Mouse (Mus musculus) hindbrain, postnatal 0 days (tissue): Measurements from ENCODE around the gene Gm49027. TPM values are rescaled to one million over a fixed set of nuclear protein-coding genes. Genes with fewer than 3 reads are reported as not detected.

Experiments used
- ATAC-seq: fragments of 200-750 bp; cut with Nextera tagmentation; 2 replicates; pipeline ENCODE4 v1.8.0; 2017; ENCODE audit warnings: mild to moderate bottlenecking, moderate TSS enrichment, moderate library complexity
- DNase-seq: peaks from one replicate; pipeline ENCODE4 v3.0.0-alpha.2; 2015; ENCODE audit warnings: low spot score
- H3K27ac ChIP-seq: fragments of 300-500 bp; sonication (generic); 2 replicates; pipeline ENCODE4 v1.5.1; 2014; ENCODE audit warnings: mild to moderate bottlenecking
- H3K27me3 ChIP-seq: fragments of 300-500 bp; sonication (generic); 2 replicates; pipeline ENCODE4 v1.6.1; 2014; ENCODE audit warnings: low read length, mixed read lengths; ENCODE audit not compliant: insufficient read depth
- H3K36me3 ChIP-seq: fragments of 300-500 bp; sonication (generic); 2 replicates; pipeline ENCODE4 v1.6.1; 2014; ENCODE audit warnings: low read length, mixed read lengths; ENCODE audit not compliant: insufficient read depth
- H3K4me1 ChIP-seq: fragments of 300-500 bp; sonication (generic); 2 replicates; pipeline ENCODE4 v1.6.1; 2014; ENCODE audit warnings: antibody characterized with exemption, low read length, mixed read lengths; ENCODE audit not compliant: insufficient read depth
- H3K4me2 ChIP-seq: fragments of 300-500 bp; sonication (generic); 2 replicates; pipeline ENCODE4 v1.6.1; 2014; ENCODE audit warnings: low read depth, mild to moderate bottlenecking, low read length, moderate library complexity, mixed read lengths
- H3K4me3 ChIP-seq: fragments of 300-500 bp; sonication (generic); 2 replicates; pipeline ENCODE4 v1.5.1; 2014; ENCODE audit warnings: low read length
- H3K9ac ChIP-seq: fragments of 300-500 bp; sonication (generic); replicated peaks from 2 replicates; pipeline ENCODE4 v1.6.1; 2014; ENCODE audit warnings: mild to moderate bottlenecking, low read length, moderate library complexity, mixed read lengths
- H3K9me3 ChIP-seq: fragments of 300-500 bp; sonication (generic); 2 replicates; pipeline ENCODE4 v1.6.1; 2016; ENCODE audit warnings: low read length, mixed read lengths
- CTCF ChIP-seq: IDR thresholded peaks from 2 replicates; pipeline ENCODE4 v1.5.1; 2016; ENCODE audit warnings: antibody characterized with exemption, control low read depth, low read depth
- WGBS: fragments of 180-500 bp; shearing (Covaris S2); extraction: QIAGEN DNeasy Blood & Tissue Kit; methylation state at CpG from one replicate; pipeline ENCODE4 v1.1.7; 2014; 5-methylcytosine and 5-hydroxymethylcytosine counted together
- polyA plus RNA-seq: library from polyadenylated mRNA; unstranded; fragments of >200 nt; fragmentation: Nextera tagmentation; extraction: Ambion mirVana; gene quantifications from 2 replicates; pipeline ENCODE4 v1.2.1, GENCODE M21; 2015
- total RNA-seq: library from RNA; depleted of rRNA; stranded (reverse); fragments of >200 nt; gene quantifications from 2 replicates; pipeline ENCODE4 v1.2.3, GENCODE M21; 2014

Gene Gm49027
- total and polyA plus RNA-seq, 2 experiments from 2014 or later = 0.39 to 0.52 TPM

- H3K4me1 ChIP-seq = no peaks in the 10 kb centered on the region
- H3K4me3 ChIP-seq = no peak overlapping the region
- H3K27ac ChIP-seq = no peak overlapping the region
- no peak for TF ChIP-seq CTCF
- H3K36me3 ChIP-seq = peaks cover 31% of the 10 kb centered on the region
- WGBS = 92% methylated on average over 7 of the region's 7 CpGs
- no peaks in the 10 kb centered on the region for H3K9me3 ChIP-seq
- DNase-seq (no peak), ATAC-seq (no peak)
- H3K4me2 ChIP-seq = no peak overlapping the region
- no peaks in the 10 kb centered on the region for H3K27me3 ChIP-seq
- H3K9ac ChIP-seq = no peak overlapping the region
Observed at GRCm38 (mm10) chr5:123555693-123556092, 30.4 kb upstream of the Gm49027 start.

DNA sequence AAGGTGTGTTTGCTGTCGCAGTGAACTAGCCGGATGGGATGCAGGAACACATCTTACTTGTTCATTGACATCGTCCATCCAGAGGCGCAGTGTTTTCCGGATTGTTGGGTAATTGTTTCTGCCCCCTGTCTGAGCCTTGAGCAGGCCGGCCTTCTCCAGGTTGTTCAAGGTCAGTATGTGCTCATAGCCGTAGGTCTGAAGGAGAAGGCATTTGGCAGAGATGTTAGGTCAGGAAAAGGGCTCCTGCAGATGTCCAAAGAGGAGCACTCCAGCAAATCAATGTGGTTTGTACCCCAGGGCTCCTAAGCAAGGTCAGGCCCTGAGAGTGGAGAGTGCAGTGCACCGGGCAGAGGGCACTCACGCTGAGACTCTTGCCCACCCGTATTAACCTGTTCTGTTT, 8.5 kb upstream of the Gm49027 start:
- no peak overlapping the region for H3K4me2 ChIP-seq
- no peaks in the 10 kb centered on the region for H3K27me3 ChIP-seq
- no peak overlapping the region for H3K9ac ChIP-seq
- H3K9me3 ChIP-seq = no peaks in the 10 kb centered on the region
- DNase-seq (no peak), ATAC-seq (no peak)
- TF ChIP-seq CTCF = no peak
- peaks cover 71% of the 10 kb centered on the region for H3K36me3 ChIP-seq
- 95% methylated on average over 10 of the region's 10 CpGs for WGBS
- no peaks in the 10 kb centered on the region for H3K4me1 ChIP-seq
- H3K27ac ChIP-seq = no peak overlapping the region
- H3K4me3 ChIP-seq = no peak overlapping the region

DNA sequence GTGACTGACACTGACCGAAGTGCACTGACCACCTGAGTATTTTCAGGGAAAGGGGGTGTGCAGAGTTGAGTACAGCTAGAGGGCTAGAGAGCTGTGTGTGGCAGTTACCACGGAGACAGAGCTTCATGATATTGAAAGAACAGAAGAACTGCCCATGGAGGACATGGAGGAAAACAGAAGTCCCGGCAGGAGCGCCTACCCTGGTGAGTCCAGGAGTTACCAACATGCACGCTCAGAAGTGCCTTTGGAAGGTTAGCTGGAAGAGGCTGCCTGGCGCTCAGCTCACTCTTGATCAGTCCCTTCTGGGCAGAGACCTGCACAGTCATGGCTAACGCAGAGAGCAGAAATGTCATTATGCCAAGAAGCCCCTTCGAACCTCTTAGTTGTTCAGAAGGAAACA, 4.8 kb upstream of the Gm49027 start:
- DNase-seq = no peak
- ATAC-seq = no peak
- H3K9ac ChIP-seq = no peak overlapping the region
- peaks cover 52% of the 10 kb centered on the region for H3K36me3 ChIP-seq
- H3K27ac ChIP-seq = no peak overlapping the region
- no peaks in the 10 kb centered on the region for H3K27me3 ChIP-seq
- no peaks in the 10 kb centered on the region for H3K9me3 ChIP-seq
- TF ChIP-seq CTCF = no peak
- no peak overlapping the region for H3K4me2 ChIP-seq
- WGBS = 88% methylated on average over 8 of the region's 8 CpGs
- H3K4me1 ChIP-seq = no peaks in the 10 kb centered on the region
- no peak overlapping the region for H3K4me3 ChIP-seq

- ATAC-seq (no peak), DNase-seq (no peak)
- peaks cover 47% of the 10 kb centered on the region for H3K36me3 ChIP-seq
- H3K27ac ChIP-seq = no peak overlapping the region
- no peak overlapping the region for H3K9ac ChIP-seq
- H3K4me3 ChIP-seq = no peak overlapping the region
- 75% methylated on average over 7 of the region's 7 CpGs for WGBS
- TF ChIP-seq CTCF = no peak
- no peaks in the 10 kb centered on the region for H3K4me1 ChIP-seq
- no peaks in the 10 kb centered on the region for H3K9me3 ChIP-seq
- no peak overlapping the region for H3K4me2 ChIP-seq
- H3K27me3 ChIP-seq = no peaks in the 10 kb centered on the region
Observed at GRCm38 (mm10) chr5:123528641-123529040, 3.4 kb upstream of the Gm49027 start.

DNA sequence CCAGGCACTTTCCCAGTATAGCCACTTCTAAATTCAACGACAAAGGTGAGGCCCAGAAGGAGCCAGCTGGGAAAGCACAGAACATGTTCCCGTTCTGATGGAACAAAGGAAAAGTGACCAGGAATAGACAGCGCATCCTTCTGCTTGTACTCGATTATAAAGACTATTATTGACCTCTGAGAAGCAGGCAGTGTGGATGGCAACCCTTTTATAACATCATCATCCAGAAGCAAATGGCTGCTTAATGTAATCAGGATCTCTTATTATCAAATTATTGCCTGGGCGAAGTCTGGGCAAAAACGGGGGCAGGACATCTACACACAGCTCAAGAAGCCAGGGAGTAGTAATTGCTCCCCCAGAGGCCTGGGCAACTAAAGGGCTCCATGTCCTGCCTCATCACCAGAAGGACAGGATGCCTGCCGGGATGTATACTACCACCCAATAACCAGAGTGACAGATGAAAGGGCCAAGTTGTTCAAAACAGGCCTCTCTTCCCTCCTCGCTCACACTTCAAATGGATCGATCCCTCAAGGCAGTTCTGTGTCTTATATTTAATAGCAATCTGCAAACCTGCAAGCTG, 718 bp upstream of the Gm49027 start:
- 91% methylated on average over 9 of the region's 9 CpGs for WGBS
- no peak for TF ChIP-seq CTCF
- no peak for ATAC-seq

GRCm38 (mm10) chr5:123524393-123524750, 916 bp downstream of the Gm49027 start:
- H3K4me2 ChIP-seq = peak overlapping the region; percentile 92
- peak; percentile 29; the same call in 1 of the 2 replicates for TF ChIP-seq CTCF
- ATAC-seq (peak; percentile 89), DNase-seq (no peak)
- H3K4me1 ChIP-seq = peaks cover 9% of the 10 kb centered on the region
- H3K36me3 ChIP-seq = peaks cover 6% of the 10 kb centered on the region; the same call in 1 of the 2 replicates
- peak overlapping the region; percentile 74; the same call in 1 of the 2 replicates for H3K27ac ChIP-seq
- under 1% methylated on average over 26 of the region's 27 CpGs for WGBS
- no peaks in the 10 kb centered on the region for H3K27me3 ChIP-seq
- no peaks in the 10 kb centered on the region for H3K9me3 ChIP-seq
- peak overlapping the region; percentile 65 for H3K4me3 ChIP-seq
- H3K9ac ChIP-seq = peak overlapping the region; percentile 56

More for the DNA sequence above, 718 bp upstream of the Gm49027 start:
- no peak for DNase-seq
- Histone ChIP-seq H3K9me3 (no peaks in the 10 kb centered on the region), H3K4me1 (peaks cover 9% of the 10 kb centered on the region), H3K4me2 (no peak overlapping the region), H3K4me3 (no peak overlapping the region), H3K36me3 (peaks cover 22% of the 10 kb centered on the region; the same call in 1 of the 2 replicates), H3K27me3 (no peaks in the 10 kb centered on the region), H3K9ac (no peak overlapping the region), H3K27ac (no peak overlapping the region)

- H3K27ac ChIP-seq = peak within 1 kb of the TSS; percentile 74; the same call in 1 of the 2 replicates
- ATAC-seq = peak; percentile 98
- peak; percentile 99 for DNase-seq
- peaks cover 9% of the 10 kb centered on the region for H3K4me1 ChIP-seq
- H3K27me3 ChIP-seq = no peaks in the 10 kb centered on the region
- peak within 1 kb of the TSS; percentile 56 for H3K9ac ChIP-seq
- peak within 1 kb of the TSS; percentile 65 for H3K4me3 ChIP-seq
- H3K9me3 ChIP-seq = no peaks in the 10 kb centered on the region
- WGBS = under 1% methylated on average over 82 of the region's 82 CpGs
- peak within 1 kb of the TSS; percentile 92 for H3K4me2 ChIP-seq
- no peak for TF ChIP-seq CTCF
- H3K36me3 ChIP-seq = peaks cover 3% of the 10 kb centered on the region; the same call in 1 of the 2 replicates
Observed at GRCm38 (mm10) chr5:123523692-123524392, 1.4 kb downstream of the Gm49027 start, which contains the start of gene Diablo. Diablo (minus strand) TSS chr5:123524176.
